Mouse (Mus musculus) liver, adult 2 months (tissue): ENCODE measurements at regions not wholly inside any gene's neighbourhood (a gene's known extent, or its start where the extent isn't known, plus 50 kb on each side); places are given as distances from the start of the nearest gene placed in this dataset.

Source experiments
- DNase-seq: peaks from one replicate; pipeline ENCODE4 v3.0.0-alpha.2; 2011; ENCODE audit warnings: low read depth, low spot score; ENCODE audit errors: extremely low read depth
- H3K27ac ChIP-seq: fragments of 200-500 bp; replicated peaks from 2 replicates; pipeline ENCODE4 v1.5.1; 2012; ENCODE audit warnings: low read depth, mild to moderate bottlenecking, control low read depth, inconsistent platforms, low read length; ENCODE audit not compliant: insufficient read depth
- H3K27me3 ChIP-seq: fragments of 200-500 bp; 2 replicates; pipeline ENCODE4 v1.6.1; 2012; ENCODE audit warnings: mild to moderate bottlenecking, moderate library complexity, low read length, inconsistent platforms; ENCODE audit not compliant: control insufficient read depth, insufficient read depth
- H3K36me3 ChIP-seq: fragments of 200-500 bp; 2 replicates; pipeline ENCODE4 v1.6.1; 2012; ENCODE audit warnings: low read length, inconsistent platforms; ENCODE audit not compliant: control insufficient read depth, insufficient read depth
- H3K4me1 ChIP-seq: fragments of 200-500 bp; 2 replicates; pipeline ENCODE4 v1.6.1; 2011; ENCODE audit warnings: low read length; ENCODE audit not compliant: control insufficient read depth, insufficient read depth
- H3K4me3 ChIP-seq: fragments of 200-500 bp; 2 replicates; pipeline ENCODE4 v1.5.1; 2011; ENCODE audit warnings: low read depth, mild to moderate bottlenecking, control low read depth, low read length, moderate library complexity; ENCODE audit not compliant: insufficient read depth
- H3K79me2 ChIP-seq: fragments of 200-500 bp; 2 replicates; pipeline ENCODE4 v1.6.1; 2012; ENCODE audit warnings: inconsistent platforms, mild to moderate bottlenecking, low read length, moderate library complexity; ENCODE audit not compliant: control insufficient read depth, insufficient read depth
- H3K9ac ChIP-seq: fragments of 200-500 bp; 2 replicates; pipeline ENCODE4 v1.6.1; 2012; ENCODE audit warnings: low read depth, mild to moderate bottlenecking, control low read depth, inconsistent platforms, low read length
- CTCF ChIP-seq: fragments of 200-500 bp; IDR thresholded peaks from 2 replicates; pipeline ENCODE4 v1.5.1; 2011; ENCODE audit warnings: low read depth, low read length, control low read depth
- POLR2A ChIP-seq: fragments of 200-500 bp; IDR thresholded peaks from 2 replicates; pipeline ENCODE4 v1.6.1; 2011; ENCODE audit warnings: low read length, control low read depth; ENCODE audit not compliant: insufficient read depth; ENCODE audit errors: extremely low read depth
- WGBS: fragments of 180-500 bp; shearing (Covaris S2); methylation state at CpG from one replicate; pipeline ENCODE4 v1.1.7; 2018; 5-methylcytosine and 5-hydroxymethylcytosine counted together

GRCm38 (mm10) chr13:40469162-40469561 is 107.9 kb upstream of the Ofcc1 start:
- H3K27ac ChIP-seq = no peak overlapping the region
- no peak for TF ChIP-seq POLR2A
- no peak for TF ChIP-seq CTCF
- WGBS = 81% methylated on average over 7 of the region's 7 CpGs
- no peaks in the 10 kb centered on the region for H3K79me2 ChIP-seq
- no peaks in the 10 kb centered on the region for H3K27me3 ChIP-seq
- no peaks in the 10 kb centered on the region for H3K36me3 ChIP-seq
- DNase-seq = no peak
- no peak overlapping the region for H3K9ac ChIP-seq
- no peaks in the 10 kb centered on the region for H3K4me1 ChIP-seq
- H3K4me3 ChIP-seq = no peak overlapping the region

- Histone ChIP-seq H3K4me3 (no peak overlapping the region), H3K4me1 (no peaks in the 10 kb centered on the region), H3K79me2 (no peaks in the 10 kb centered on the region), H3K36me3 (no peaks in the 10 kb centered on the region), H3K27ac (no peak overlapping the region), H3K27me3 (no peaks in the 10 kb centered on the region), H3K9ac (no peak overlapping the region)
- TF ChIP-seq CTCF = no peak
- no peak for TF ChIP-seq POLR2A
- DNase-seq = no peak
- WGBS = 85% methylated on average over 2 of the region's 2 CpGs
These were observed 92.1 kb upstream of the Ofcc1 start for GRCm38 (mm10) chr13:40453360-40453759.

GRCm38 (mm10) chr13:40429831-40430230 is 68.6 kb upstream of the Ofcc1 start:
- TF ChIP-seq POLR2A = no peak
- no peak for TF ChIP-seq CTCF
- H3K79me2 ChIP-seq = no peaks in the 10 kb centered on the region
- no peak overlapping the region for H3K9ac ChIP-seq
- no peaks in the 10 kb centered on the region for H3K4me1 ChIP-seq
- no peaks in the 10 kb centered on the region for H3K27me3 ChIP-seq
- H3K4me3 ChIP-seq = no peak overlapping the region
- DNase-seq = no peak
- no peak overlapping the region for H3K27ac ChIP-seq
- 83% methylated on average over 8 of the region's 8 CpGs for WGBS
- no peaks in the 10 kb centered on the region for H3K36me3 ChIP-seq

DNA sequence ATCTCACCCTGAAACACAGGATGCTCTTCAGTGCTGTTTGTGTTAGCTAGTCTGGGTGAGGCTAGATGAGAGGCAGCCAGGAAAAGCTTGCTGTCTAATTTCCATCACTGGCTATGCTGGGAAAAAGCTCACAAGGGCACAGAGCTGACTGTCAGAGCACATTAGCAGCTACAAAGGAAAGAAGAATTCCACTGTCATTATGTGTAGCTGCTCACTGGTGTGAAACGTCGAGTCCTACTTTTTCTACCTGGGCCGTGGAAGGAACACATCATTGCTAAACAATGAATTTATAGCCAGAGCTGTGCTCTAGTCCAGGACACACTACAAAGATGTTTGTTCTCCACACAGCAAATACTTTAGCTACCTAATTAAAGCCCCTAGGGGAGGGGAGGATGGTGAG is 61.8 kb upstream of the Ofcc1 start:
- no peak for DNase-seq
- WGBS = 83% methylated on average over 3 of the region's 3 CpGs
- Histone ChIP-seq H3K27me3 (no peaks in the 10 kb centered on the region), H3K4me3 (no peak overlapping the region), H3K9ac (no peak overlapping the region), H3K79me2 (no peaks in the 10 kb centered on the region), H3K36me3 (no peaks in the 10 kb centered on the region), H3K4me1 (no peaks in the 10 kb centered on the region), H3K27ac (no peak overlapping the region)
- no peak for TF ChIP-seq CTCF
- no peak for TF ChIP-seq POLR2A

- WGBS = 84% methylated on average over 3 of the region's 3 CpGs
These were observed 56.6 kb upstream of the Ofcc1 start for GRCm38 (mm10) chr13:40417856-40418255.

DNA sequence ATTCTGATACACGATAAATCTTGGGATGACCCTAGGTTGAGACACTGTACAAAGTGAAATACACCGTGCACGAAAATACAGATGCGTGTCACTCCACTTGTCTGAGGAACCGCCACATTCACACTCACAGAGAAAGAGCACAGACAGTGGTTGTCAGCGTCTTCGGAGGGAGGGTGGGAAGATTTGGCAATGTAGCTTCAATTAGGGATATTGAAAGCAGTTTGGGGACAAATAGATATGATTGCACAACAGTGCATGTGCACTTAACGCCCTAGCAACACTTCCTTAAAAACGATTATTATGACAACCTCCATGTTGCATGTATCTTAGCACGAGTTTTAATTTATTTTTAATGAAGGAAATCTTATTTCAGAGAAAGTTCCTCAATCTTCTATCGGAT is 51.8 kb upstream of the Ofcc1 start:
- Histone ChIP-seq H3K36me3 (no peaks in the 10 kb centered on the region), H3K9ac (no peak overlapping the region), H3K4me3 (no peak overlapping the region), H3K27me3 (no peaks in the 10 kb centered on the region), H3K79me2 (no peaks in the 10 kb centered on the region), H3K4me1 (no peaks in the 10 kb centered on the region), H3K27ac (no peak overlapping the region)
- WGBS = 86% methylated on average over 11 of the region's 11 CpGs
- DNase-seq = no peak
- TF ChIP-seq CTCF = no peak
- no peak for TF ChIP-seq POLR2A

More at GRCm38 (mm10) chr13:40417856-40418255, 56.6 kb upstream of the Ofcc1 start:
- Histone ChIP-seq H3K27ac (no peak overlapping the region), H3K9ac (no peak overlapping the region), H3K27me3 (no peaks in the 10 kb centered on the region), H3K4me1 (no peaks in the 10 kb centered on the region), H3K4me3 (no peak overlapping the region), H3K36me3 (no peaks in the 10 kb centered on the region), H3K79me2 (no peaks in the 10 kb centered on the region)
- TF ChIP-seq CTCF (no peak), POLR2A (no peak)
- no peak for DNase-seq
